Mouse (Mus musculus) layer of hippocampus, postnatal 25 days (tissue): ENCODE measurements around the gene Fyn. TPM values are rescaled to one million over a fixed set of nuclear protein-coding genes. Genes with fewer than 3 reads are reported as not detected.

Experiments used
- DNase-seq, 2 experiments: peaks; one replicate each; pipeline ENCODE4 v3.0.0; 2022; ENCODE audit warnings: mixed read lengths in 2 of 2, low spot score in 1 of 2; ENCODE audit errors: extremely low spot score in 1 of 2
- total RNA-seq, 2 experiments: library from RNA; stranded (reverse); gene quantifications; 2 replicates each; pipeline ENCODE4 v1.2.3; 2021

The Fyn gene
- total RNA-seq = 100 to 1,000 TPM; 166 to 174 TPM

DNA sequence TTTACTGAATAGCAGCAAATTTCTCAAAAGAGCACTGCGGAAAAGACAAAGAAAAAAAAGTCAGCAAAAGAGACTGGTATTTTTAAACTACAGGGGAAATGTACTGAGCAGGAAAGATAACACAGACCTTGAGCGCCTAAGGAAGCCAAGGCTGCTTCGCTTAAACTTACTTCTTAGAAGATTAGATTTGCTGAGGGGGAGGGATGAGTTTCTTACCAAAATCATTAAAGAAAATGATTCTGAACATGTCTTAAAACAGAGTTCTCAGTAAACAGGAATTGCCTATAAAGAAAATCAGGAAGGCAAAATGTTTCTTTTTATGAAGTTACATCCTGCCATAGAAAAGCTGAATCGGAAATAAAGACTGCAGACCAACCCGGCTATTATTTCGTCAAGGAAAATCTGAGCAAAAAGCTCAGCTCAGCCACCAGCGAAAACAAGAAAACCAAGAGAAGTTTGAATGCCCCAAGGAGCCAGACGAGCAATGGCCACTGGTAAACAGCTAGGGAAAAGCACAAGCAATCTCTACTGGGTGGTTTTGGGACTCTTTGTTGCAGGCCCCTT, at the start of gene Fyn:
Gene Fyn, plus strand, starts transcription at position 284 of the 564 bp plus-strand sequence.
- DNase-seq = no peak

DNA sequence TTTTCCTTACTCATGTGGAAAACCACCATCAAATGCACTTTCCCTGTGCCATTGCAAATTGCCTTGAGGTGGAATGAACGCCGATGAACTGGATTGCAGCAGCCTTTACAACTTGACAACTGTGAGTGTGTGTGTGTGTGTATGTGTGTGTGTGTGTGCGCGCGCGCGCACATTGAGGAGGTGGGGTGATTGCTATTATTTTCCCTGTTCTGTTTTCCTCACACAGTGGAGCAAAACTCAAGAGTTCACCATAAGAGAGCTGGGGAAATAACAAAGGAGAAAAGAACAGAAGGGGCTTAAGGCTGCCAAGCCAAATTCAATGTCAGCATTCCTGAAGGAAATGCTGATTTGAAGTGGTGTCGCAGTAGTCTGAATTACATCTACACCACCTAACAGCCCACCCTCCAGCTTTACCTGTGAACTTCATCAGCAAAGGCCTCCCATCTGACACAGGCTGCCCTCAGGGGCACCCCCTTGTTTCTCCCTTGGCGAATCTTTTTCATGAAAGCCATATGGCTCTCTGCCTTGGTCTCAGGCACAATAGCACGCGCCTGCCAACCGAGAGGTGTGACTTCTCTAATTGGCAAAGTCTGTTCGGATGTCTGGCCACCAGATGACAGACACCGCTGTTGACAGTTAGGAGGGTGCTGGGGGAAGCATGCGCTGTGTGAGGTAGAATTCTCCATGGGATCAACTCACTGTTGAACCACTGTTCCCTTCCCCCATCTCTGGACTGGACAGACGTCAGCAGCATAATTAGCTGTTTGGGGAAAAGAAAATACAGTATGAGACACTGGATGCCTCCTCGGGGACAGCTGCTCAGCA, 47.6 kb upstream of the Fyn start:
- peak; percentile 13 to 21 for DNase-seq

DNA sequence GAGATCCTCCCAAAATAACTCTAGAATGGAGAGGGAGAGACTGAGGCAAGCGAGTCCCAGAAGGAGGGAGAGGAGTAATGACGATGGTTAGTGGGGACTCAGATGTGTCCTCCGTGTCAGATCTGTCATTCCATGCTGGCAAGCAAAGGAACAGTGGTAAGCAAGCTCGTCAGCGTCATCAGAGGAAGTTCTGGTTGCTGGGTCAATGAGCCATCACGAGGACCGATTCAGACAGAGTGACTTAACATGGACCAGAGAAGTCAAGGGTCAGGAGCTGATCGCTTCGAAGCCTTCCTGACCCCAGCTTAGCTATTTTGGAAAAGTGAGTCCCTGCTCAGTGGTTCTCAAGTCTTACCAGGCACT, 47.1 kb upstream of the Fyn start:
- no peak for DNase-seq

- DNase-seq = no peak
Measured at GRCm38 (mm10) chr10:39322143-39322542, 46.5 kb upstream of the Fyn start.

- no peak for DNase-seq
Measured at GRCm38 (mm10) chr10:39324291-39324690, 44.4 kb upstream of the Fyn start.

- no peak for DNase-seq
Measured at GRCm38 (mm10) chr10:39328661-39329060, 40.0 kb upstream of the Fyn start.

DNA sequence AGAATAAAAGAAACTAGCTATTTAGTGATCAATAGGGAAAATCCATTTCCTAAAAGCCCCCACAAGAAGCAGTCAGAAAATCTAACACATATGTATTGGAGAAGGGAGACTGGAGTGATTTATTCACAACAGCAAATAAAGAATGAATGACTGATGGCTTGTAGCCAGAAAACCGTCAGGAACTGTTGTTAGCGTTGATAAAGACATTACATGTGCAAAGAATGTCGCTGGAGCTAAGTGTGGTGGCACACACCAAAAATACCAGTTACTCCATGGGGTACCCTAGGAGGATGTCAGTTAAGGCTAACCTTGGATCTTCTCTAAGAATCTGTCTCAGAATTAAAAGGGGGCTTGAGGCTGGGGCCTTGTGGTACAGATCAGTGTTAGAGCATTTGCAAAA, 34.3 kb upstream of the Fyn start:
- DNase-seq = no peak

DNA sequence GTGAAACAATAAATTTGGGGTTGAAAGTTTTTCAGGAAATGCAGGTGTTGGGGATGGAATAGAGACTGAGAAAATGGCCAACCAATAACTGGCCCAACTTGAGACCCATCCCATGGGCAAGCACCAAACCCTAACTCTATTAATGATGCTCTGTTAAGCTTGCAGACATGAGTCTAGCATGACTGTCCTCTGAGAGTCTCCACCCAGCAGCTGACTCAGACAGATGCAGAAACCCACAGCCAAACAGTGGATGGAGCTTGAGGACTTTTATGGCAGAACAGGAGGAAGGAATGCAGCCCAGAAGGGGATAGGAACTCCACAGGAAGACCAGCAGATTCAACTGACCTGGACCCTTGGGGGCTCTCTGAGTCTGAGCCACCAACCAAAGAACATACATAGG, 32.8 kb upstream of the Fyn start:
- no peak for DNase-seq

DNA sequence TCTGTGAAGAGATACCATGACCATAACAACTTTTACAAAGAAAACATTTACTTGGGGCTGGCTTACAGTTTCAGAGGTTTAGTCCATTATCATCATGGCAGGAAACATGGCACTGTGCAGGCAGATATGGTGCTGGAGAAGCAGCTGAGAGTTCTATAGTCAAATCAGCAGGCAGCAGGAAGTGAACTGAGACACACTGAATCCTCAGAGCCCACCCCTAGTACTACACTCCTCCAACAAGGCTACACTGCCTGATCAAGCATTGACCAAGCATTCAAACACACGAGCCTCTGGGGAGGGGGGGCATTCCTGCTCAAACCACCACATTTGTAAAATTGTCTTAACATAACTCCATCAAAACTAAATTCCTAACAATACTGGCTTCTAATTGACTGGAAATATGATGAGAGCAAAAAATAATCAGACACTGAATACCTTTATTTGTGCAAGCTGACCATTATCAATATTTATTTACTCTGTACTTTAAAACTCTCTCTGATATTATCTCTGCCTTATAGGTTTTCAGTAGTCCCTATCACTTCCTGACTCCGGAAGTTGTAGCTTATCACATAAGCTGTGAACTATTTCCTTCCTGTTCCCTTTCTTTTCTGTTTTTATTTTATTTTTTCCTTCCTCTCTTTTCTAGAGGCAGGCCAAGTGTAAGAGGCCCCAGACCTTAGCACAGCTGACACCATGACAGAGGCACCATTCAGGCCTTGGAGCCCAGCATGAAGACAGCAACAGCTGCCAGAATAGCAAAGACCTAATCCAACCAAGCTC, 29.3 kb upstream of the Fyn start:
- DNase-seq = no peak

DNA sequence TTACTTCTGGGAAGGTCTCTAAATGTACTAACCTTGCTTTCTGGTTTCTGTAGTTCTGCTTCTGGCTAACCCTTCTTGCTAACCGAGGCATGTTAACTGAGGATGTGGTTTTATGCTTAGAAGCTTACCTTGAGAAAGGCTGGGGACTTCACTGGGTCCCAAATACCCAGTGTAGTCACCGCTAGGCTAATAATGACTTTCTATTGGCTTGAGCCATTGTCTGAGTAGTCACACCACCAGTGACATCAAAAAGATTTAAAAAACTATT, 28.8 kb upstream of the Fyn start:
- DNase-seq = no peak

DNA sequence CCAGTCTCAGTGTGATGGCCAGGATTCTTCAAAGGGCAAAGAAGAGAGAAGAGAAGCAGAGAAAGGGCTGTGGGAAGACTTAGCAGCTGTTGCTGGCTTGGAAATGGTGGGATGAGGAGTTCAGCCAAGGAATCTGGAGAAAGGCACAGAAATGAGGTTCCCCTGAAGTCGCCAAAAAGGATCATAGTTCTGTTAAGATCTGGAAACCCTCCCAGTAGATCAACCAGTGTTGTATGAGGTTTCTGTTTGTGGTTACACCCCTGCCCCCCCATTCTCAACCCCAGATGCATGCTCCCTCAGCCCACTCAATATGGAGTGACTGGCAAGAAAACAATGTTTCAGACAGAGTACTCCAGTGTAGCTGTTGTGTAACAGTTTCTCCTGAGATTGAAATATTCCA, 25.1 kb upstream of the Fyn start:
- DNase-seq = no peak

DNA sequence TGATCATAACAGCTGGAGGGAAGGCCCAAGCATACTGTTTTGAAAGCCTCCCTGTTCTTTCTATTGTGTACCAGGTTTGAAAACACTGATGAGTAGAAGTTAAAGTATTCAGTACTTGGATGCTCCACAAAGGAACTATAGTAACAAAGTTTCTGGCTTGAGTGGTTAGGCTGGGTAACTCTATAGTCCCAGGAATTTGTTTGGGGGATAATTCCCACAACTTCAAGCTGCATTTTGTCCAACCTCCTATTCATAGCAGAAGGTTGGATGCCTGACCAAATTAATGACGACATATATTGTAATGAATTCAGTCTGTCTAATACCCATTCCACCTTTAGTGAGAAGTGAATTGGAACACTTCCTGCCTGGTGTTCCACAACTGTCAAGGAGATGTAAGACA, 22.7 kb upstream of the Fyn start:
- DNase-seq = no peak

DNA sequence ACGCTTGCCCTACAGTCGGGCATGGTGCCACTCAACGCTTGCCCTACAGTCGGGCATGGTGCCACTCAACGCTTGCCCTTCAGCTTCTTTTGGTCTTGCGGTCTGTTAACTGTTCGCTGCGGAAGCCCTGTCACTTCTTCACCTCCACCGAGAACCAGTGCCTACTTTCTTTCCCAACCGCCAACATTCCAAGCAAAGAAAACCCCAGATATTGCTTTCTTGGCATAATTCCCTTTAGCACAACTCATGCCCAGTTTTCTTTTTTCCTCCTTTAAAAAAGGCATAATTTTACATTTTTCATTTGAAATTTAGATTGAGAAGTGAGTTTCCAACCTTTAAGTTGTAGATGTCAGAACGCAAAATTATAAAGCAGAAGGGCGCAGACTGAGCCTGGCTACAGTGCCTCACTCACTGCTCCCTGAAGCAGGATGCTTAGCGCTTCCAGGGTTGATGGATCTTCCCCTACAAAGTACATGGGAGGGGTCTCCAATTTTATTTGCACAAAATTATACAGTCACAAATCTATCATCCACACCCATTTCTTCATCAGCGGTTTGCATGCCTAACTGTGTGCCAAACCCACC, 18.8 kb upstream of the Fyn start:
- DNase-seq = no peak

GRCm38 (mm10) chr10:39364196-39364595, 4.5 kb upstream of the Fyn start:
- no peak for DNase-seq

DNA sequence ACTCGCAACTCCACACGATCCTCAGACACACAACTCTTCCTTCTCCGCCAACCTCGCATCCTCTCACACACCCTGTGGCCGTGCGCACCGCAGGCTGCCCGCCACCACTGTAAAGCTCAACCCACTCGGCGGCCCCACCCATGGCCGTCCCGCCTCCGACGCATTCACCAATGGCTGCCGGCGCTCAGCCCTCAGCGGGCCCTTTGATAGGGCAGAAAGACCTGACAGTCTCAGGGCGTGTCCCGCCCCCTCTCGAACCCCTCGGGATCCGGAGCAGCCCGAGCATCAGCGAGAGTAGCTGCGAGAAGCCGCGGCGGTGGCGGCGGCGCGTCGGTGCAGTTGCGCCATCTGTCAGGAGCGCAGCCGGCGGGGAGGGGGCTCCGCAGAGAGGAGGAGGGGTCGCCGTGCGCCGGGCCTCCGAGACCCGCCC, 862 bp downstream of the Fyn start:
- peak; percentile 85 to 91 for DNase-seq

DNA sequence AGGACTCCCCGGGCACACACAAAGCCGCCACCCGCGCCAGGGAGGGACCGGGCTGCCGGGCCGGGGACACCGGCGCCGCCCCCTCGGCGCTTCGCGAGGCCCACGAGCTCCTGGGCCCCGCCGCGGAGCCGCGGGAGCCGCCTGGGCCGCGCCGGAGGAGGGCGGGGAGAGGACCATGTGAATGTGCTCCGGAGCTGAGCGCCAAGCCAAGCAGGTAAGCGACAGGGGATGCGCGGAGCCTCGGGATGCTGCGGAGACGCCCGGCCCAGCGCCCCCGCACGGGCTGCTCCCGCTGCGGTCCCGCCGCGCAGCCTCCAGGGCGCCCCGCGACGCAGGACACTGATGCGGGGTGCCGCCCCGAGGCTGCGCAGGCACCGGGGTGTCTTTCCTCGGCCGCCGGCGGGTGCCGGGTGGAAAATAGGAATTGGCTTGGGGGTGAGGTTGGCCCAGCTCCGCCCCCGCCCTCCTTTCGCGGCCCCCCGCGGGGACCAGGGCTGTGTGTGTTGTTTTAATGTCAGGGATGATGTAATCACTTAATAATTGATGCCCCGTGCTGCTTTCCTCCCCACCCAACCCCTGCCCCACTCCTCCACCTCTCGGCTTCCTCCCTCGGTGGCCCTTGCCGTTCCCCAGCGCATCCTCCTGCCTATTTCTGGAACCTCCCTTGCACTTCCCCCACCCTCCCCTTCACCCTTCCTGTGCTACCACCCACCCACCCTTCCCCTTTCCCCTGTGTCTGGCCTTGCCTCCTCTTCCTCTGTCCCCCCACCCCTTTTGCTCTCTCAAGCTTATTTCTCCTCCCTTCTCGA, 1.5 kb downstream of the Fyn start:
- DNase-seq = peak in 1 of 2 experiments; percentile 39

DNA sequence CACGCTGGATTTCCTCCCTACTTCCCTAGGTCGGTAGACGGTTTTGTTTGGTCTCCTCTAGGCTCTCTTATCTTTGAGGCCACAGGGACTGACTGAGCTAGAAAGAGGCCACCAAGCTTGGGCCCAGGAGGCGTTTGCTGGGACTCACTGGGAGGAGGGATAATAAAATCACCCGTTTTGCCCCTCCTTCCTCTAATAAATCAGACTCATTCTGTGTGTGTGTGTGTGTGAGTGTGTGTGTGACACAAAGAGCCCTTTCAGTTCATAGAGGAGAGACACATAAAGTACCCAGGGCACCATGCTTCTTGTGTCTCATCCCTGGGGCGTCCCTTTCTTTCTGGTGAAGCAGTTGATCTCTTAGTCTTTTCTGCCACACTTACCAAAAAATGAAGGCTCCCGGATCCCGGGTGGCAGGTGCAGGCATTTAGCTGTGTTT, 2.1 kb downstream of the Fyn start:
- DNase-seq = peak in 1 of 2 experiments; percentile 36

- no peak for DNase-seq
Measured at GRCm38 (mm10) chr10:39371467-39371866, 2.8 kb downstream of the Fyn start.

DNA sequence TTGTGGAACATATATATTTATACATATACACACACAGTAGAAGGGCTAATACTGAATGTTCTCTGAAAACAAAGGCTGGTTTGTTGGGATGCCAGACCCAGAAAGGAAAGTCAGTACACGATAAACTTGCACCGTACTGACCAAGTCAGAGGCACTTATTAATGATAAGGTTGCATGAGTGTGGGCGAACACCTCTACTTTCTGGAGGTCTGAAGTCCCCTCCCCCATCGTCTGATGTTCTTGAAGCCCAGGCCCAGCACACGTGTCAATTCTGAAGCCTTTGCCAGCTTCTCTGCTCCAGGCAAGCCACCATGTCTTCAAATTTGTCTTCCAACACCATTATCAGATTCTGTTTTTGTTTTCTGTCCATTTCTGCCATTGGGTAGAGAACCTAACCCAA, 3.3 kb downstream of the Fyn start:
- DNase-seq = no peak

DNA sequence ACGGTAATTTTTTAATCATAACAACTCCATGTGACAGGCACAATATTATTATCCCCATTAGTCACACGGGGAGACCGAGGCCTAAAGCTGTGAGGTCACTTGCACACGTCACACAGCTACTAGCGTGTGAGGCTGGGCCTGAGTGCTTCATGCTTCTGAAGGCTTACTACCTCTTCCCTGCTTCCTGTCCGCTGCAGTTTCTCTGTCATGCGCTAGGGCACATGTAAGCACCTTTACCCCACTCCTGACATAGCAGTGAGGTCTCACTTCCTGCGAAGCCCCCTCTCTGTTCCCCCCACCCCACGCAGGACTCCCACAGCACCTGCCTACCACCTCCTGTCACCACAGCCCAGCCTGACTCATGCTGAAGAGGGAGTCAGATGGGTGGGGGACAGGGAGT, 8.0 kb downstream of the Fyn start:
- no peak for DNase-seq

GRCm38 (mm10) chr10:39377219-39377618, 8.6 kb downstream of the Fyn start:
- no peak for DNase-seq
